Mouse (Mus musculus) CH12.LX (cell line): Measurements from ENCODE around the gene Brd1.

ENCODE experiments used
- CHD2 ChIP-seq: IDR thresholded peaks from 2 replicates; pipeline ENCODE4 v1.6.1; 2011; ENCODE audit warnings: low read length, improper control_type of control experiment
- CTCF ChIP-seq, 2 experiments: IDR thresholded peaks in 1 of 2; conservative IDR thresholded peaks in 1 of 2; 2 replicates each; pipeline ENCODE4 v1.5.1; 2011 to 2012; ENCODE audit warnings: low read depth in 2 of 2, low read length in 2 of 2, improper control_type of control experiment in 1 of 2, inconsistent platforms in 1 of 2, mild to moderate bottlenecking in 1 of 2, moderate library complexity in 1 of 2
- E2F4 ChIP-seq: IDR thresholded peaks from 2 replicates; pipeline ENCODE4 v1.6.1; 2011; ENCODE audit warnings: low read depth, low read length, improper control_type of control experiment; ENCODE audit not compliant: insufficient replicate concordance
- ELF1 ChIP-seq: IDR thresholded peaks from 2 replicates; pipeline ENCODE4 v1.6.1; 2014; ENCODE audit warnings: low read depth, mild to moderate bottlenecking, inconsistent platforms, low read length, improper control_type of control experiment
- MEF2A ChIP-seq: IDR thresholded peaks from 2 replicates; pipeline ENCODE4 v1.6.1; 2014; ENCODE audit warnings: low read depth, mild to moderate bottlenecking, inconsistent platforms, low read length, improper control_type of control experiment, borderline replicate concordance
- NELFE ChIP-seq: IDR thresholded peaks from 2 replicates; pipeline ENCODE4 v1.6.1; 2011; ENCODE audit warnings: low read depth, low read length, improper control_type of control experiment
- NRF1 ChIP-seq: IDR thresholded peaks from 2 replicates; pipeline ENCODE4 v1.6.1; 2014; ENCODE audit warnings: low read depth, mild to moderate bottlenecking, inconsistent platforms, low read length, improper control_type of control experiment, moderate library complexity
- POLR2A ChIP-seq: IDR thresholded peaks from 2 replicates; pipeline ENCODE4 v1.6.1; 2011; ENCODE audit warnings: low read depth, mild to moderate bottlenecking, improper control_type of control experiment, low read length
- SIN3A ChIP-seq: IDR thresholded peaks from 2 replicates; pipeline ENCODE4 v1.6.1; 2012; ENCODE audit warnings: low read length, improper control_type of control experiment, inconsistent platforms
- TCF12 ChIP-seq: IDR thresholded peaks from 2 replicates; pipeline ENCODE4 v1.6.1; 2014; ENCODE audit warnings: low read depth, mild to moderate bottlenecking, inconsistent platforms, low read length, improper control_type of control experiment
- USF2 ChIP-seq: conservative IDR thresholded peaks from 2 replicates; pipeline ENCODE4 v1.6.1; 2011; ENCODE audit warnings: low read depth, low read length, improper control_type of control experiment
- ZKSCAN1 ChIP-seq: IDR thresholded peaks from 2 replicates; pipeline ENCODE4 v1.6.1; 2012; ENCODE audit warnings: low read depth, inconsistent platforms, low read length, improper control_type of control experiment, borderline replicate concordance
- ZNF384 ChIP-seq: IDR thresholded peaks from 2 replicates; pipeline ENCODE4 v1.6.1; 2012; ENCODE audit warnings: low read depth, low read length, improper control_type of control experiment, inconsistent platforms

DNA sequence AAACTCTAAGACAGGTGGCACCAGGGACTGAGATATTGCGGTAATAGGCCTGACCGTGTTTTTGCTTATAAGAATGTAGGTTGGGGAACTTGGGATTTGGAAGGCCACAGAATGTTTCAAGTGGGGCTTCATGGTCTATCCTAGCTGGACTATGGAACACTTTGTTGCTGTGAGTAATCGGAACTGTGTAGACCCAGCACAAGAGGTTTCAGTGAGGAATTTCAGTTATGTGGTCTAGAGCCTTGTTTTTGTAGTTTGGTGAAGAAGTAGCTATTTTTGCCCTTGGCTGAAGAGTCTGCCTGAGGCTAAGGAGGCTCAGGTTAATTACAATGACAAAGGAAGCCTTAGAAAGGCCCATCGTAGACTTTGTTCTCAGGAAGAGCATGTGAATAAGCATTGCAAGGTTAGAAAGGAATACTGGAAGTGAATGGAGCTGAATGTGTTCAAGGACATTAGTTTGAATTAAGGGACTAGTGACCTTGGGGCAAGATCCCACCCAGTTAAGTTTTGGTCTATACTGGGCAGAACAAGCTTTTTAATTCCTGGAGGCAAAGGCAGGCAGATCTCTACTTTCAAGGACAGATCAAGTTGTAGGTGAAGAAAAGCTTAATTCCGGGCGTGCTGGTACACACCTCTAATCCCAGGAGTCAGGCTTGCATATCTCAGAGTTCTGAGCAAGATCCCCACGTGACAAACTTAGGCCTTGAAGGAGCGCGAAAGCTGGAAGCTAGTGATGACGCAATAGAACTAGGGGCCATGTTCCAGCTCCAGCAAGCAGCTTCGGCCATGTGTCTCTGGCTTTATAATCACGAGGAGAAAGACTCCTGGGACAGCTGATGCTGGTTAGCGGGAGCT is 25.1 kb downstream of the Brd1 start:
- no peak for TF ChIP-seq CHD2
- TF ChIP-seq ZNF384: no peak
- no peak for TF ChIP-seq POLR2A
- TF ChIP-seq CTCF (conservative IDR thresholded peaks at IDR 0.05 in 1 of 2, IDR thresholded peaks at IDR 0.05 in 1 of 2; ENCODE audit: low read depth in 2 of 2, low read length in 2 of 2): no peak
- no peak for TF ChIP-seq USF2
- TF ChIP-seq NELFE: no peak
- TF ChIP-seq MEF2A: no peak
- TF ChIP-seq ZKSCAN1: no peak
- TF ChIP-seq E2F4: no peak
- no peak for TF ChIP-seq SIN3A
- no peak for TF ChIP-seq ELF1
- no peak for TF ChIP-seq NRF1
- no peak for TF ChIP-seq TCF12
